Mouse (Mus musculus): ENCODE data around the gene Akna.

DNA sequence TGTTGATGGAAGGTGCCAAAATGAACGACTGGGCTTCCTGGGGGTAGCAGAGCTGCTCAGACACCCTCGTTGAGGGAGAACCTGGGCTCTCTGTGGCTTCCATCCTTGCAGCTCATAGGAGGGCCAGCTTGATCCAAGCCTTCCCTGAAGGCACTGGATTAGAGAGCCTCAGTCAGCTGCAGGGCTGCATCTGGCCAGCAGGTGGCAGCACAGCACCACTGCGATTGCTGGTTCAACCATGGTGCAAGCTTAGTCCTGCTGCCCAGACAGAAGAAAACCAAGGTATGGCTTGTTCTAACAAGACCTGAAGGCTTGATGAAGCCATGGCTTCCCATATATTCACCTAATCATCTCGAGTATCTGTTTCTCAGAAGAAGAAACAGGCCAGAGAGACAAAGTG lies 34.6 kb downstream of the Akna start:
- no peak for TF ChIP-seq TAL1 (IDR thresholded peaks at IDR 0.05; ENCODE audit: low read length)
- TF ChIP-seq CTCF (IDR thresholded peaks at IDR 0.05 in 2 of 3, conservative IDR thresholded peaks at IDR 0.05 in 1 of 3; ENCODE audit: control insufficient read depth in 1 of 3, insufficient read depth in 1 of 3, low read depth in 2 of 3, low read length in 3 of 3, poor library complexity in 1 of 3, severe bottlenecking in 1 of 3), result peak; percentile 96 to 98 (median 98)
- no peak for TF ChIP-seq GATA1 (IDR thresholded peaks at IDR 0.05; ENCODE audit: low read depth, low read length)
- no peak for TF ChIP-seq POLR2A (IDR thresholded peaks at IDR 0.05; ENCODE audit: control insufficient read depth in 1 of 2, insufficient read depth in 1 of 2, low read depth in 1 of 2, low read length in 2 of 2, poor library complexity in 1 of 2)
- no peak for TF ChIP-seq RCOR1 (IDR thresholded peaks at IDR 0.05; ENCODE audit: low read depth, low read length)
- TF ChIP-seq TCF12 (IDR thresholded peaks at IDR 0.05; ENCODE audit: low read depth, low read length), result no peak
- TF ChIP-seq MAFK (IDR thresholded peaks at IDR 0.05; ENCODE audit: borderline replicate concordance, low read depth, low read length), result no peak
- no peak for TF ChIP-seq ZKSCAN1 (IDR thresholded peaks at IDR 0.05; ENCODE audit: low read depth, low read length)

All from MEL (cell line).